Mouse (Mus musculus): ENCODE measurements around the gene Lpp.

GRCm38 (mm10) chr16:24955054-24955453, 561.7 kb downstream of the Lpp start:
- no peak for TF ChIP-seq GATA1 (IDR thresholded peaks at IDR 0.05; ENCODE audit: borderline replicate concordance, low read length)
- no peak for TF ChIP-seq FLI1 (IDR thresholded peaks at IDR 0.05; ENCODE audit: low read length)

All from megakaryocyte, embryonic 14.5 days (primary cell).